Mouse (Mus musculus): Measurements from ENCODE around the gene Hoxd10. TPM values are rescaled to one million over a fixed set of nuclear protein-coding genes. Genes with fewer than 3 reads are reported as not detected.
A peak's percentile ranks its signal among the peaks of the same experiment; 100 is the strongest.

Hoxd10 gene
- polyA plus RNA-seq, 1 experiment from 2014 or later, result 33.5 TPM

GRCm38 (mm10) chr2:74740311-74741091 is 48.8 kb downstream of the Hoxd10 start:
- H3K9me3 ChIP-seq (ENCODE audit: low read length), result no peaks in the 10 kb centered on the region
- H3K36me3 ChIP-seq (ENCODE audit: insufficient read depth, low read length), result no peaks in the 10 kb centered on the region
- WGBS, result 2% methylated on average over 43 of the region's 43 CpGs
- H3K27ac ChIP-seq (ENCODE audit: low read length), result peak overlapping the region; percentile 94
- peaks cover 14% of the 10 kb centered on the region for H3K27me3 ChIP-seq (ENCODE audit: insufficient read depth, low read length)
- peak; percentile 64 for ATAC-seq (ENCODE audit: low FRiP score, low TSS enrichment)
- peak overlapping the region; percentile 44 for H3K4me3 ChIP-seq (ENCODE audit: low read length)
- H3K4me1 ChIP-seq (ENCODE audit: insufficient read depth, low read length), result peaks cover 67% of the 10 kb centered on the region
- peak overlapping the region; percentile 78 for H3K4me2 ChIP-seq (replicated peaks; ENCODE audit: low read depth, low read length)
- peak overlapping the region; percentile 75 for H3K9ac ChIP-seq (replicated peaks; ENCODE audit: low read length)

GRCm38 (mm10) chr2:74741252-74741978 is 49.7 kb downstream of the Hoxd10 start:
- peaks cover 20% of the 10 kb centered on the region for H3K27me3 ChIP-seq (ENCODE audit: insufficient read depth, low read length)
- 50% methylated on average over 2 of the region's 3 CpGs for WGBS
- H3K9ac ChIP-seq (replicated peaks; ENCODE audit: low read length), result no peak overlapping the region
- no peaks in the 10 kb centered on the region for H3K9me3 ChIP-seq (ENCODE audit: low read length)
- H3K4me1 ChIP-seq (ENCODE audit: insufficient read depth, low read length), result peaks cover 67% of the 10 kb centered on the region
- H3K36me3 ChIP-seq (ENCODE audit: insufficient read depth, low read length), result no peaks in the 10 kb centered on the region
- no peak overlapping the region for H3K4me3 ChIP-seq (ENCODE audit: low read length)
- H3K27ac ChIP-seq (ENCODE audit: low read length), result peak overlapping the region; percentile 10
- H3K4me2 ChIP-seq (replicated peaks; ENCODE audit: low read depth, low read length), result no peak overlapping the region
- ATAC-seq (ENCODE audit: low FRiP score, low TSS enrichment), result no peak

- H3K4me1 ChIP-seq (ENCODE audit: insufficient read depth, low read length), result peaks cover 68% of the 10 kb centered on the region
- H3K27me3 ChIP-seq (ENCODE audit: insufficient read depth, low read length), result peaks cover 20% of the 10 kb centered on the region
- peak overlapping the region; percentile 10 for H3K27ac ChIP-seq (ENCODE audit: low read length)
Observed at GRCm38 (mm10) chr2:74741979-74742277, 50.2 kb downstream of the Hoxd10 start.

More at GRCm38 (mm10) chr2:74741979-74742277, 50.2 kb downstream of the Hoxd10 start:
- no peak overlapping the region for H3K4me3 ChIP-seq (ENCODE audit: low read length)
- no peaks in the 10 kb centered on the region for H3K9me3 ChIP-seq (ENCODE audit: low read length)
- no peak overlapping the region for H3K4me2 ChIP-seq (replicated peaks; ENCODE audit: low read depth, low read length)
- ATAC-seq (ENCODE audit: low FRiP score, low TSS enrichment), result no peak
- no peaks in the 10 kb centered on the region for H3K36me3 ChIP-seq (ENCODE audit: insufficient read depth, low read length)
- no peak overlapping the region for H3K9ac ChIP-seq (replicated peaks; ENCODE audit: low read length)

MicroRNAs within 50 kb of the gene (microRNA counts, 519-probe panel; counts per million panel counts)
- 4,746 counts per million, percentile 95 among the panel's probes with 10 or more counts for microRNA mmu-miR-10b

Small RNA genes within 50 kb of the gene (microRNA-seq; reads per million reads assigned to microRNA genes)
- gene Gm44463 (not detected), gene Mir10b (66,701 reads per million, percentile 99 among the genes with 10 or more reads in this experiment)

Other genes with a start within 250 kb of the Hoxd10 start
- 18.1 and 20.7 TPM in 2 replicates for gene Lnpk, start 112.5 kb upstream of the Hoxd10 start, polyA plus RNA-seq (2015; fragmentation: Nextera tagmentation; extraction: Ambion mirVana)
- not detected in 2 replicates for gene Evx2, start 32.4 kb upstream of the Hoxd10 start, polyA plus RNA-seq (2015; fragmentation: Nextera tagmentation; extraction: Ambion mirVana)
- gene Hoxd13, start 23.6 kb upstream of the Hoxd10 start, polyA plus RNA-seq (2015; fragmentation: Nextera tagmentation; extraction: Ambion mirVana), result 0.24 and 0.36 TPM in 2 replicates
- gene Hoxd12, start 16.9 kb upstream of the Hoxd10 start, polyA plus RNA-seq (2015; fragmentation: Nextera tagmentation; extraction: Ambion mirVana), result 4.5 and 4.7 TPM in 2 replicates
- gene Hoxd11, start 12.4 kb upstream of the Hoxd10 start, polyA plus RNA-seq (2015; fragmentation: Nextera tagmentation; extraction: Ambion mirVana), result 13.9 and 17.9 TPM in 2 replicates
- gene Hoxd9, start 5.8 kb downstream of the Hoxd10 start, polyA plus RNA-seq (2015; fragmentation: Nextera tagmentation; extraction: Ambion mirVana), result 38.2 and 38.4 TPM in 2 replicates
- gene Hoxd8, start 12.7 kb downstream of the Hoxd10 start, polyA plus RNA-seq (2015; fragmentation: Nextera tagmentation; extraction: Ambion mirVana), result 41.0 and 45.6 TPM in 2 replicates
- gene Hoxd3, start 20.0 kb downstream of the Hoxd10 start, polyA plus RNA-seq (2015; fragmentation: Nextera tagmentation; extraction: Ambion mirVana), result 14.6 and 15.4 TPM in 2 replicates
- 4.5 and 4.9 TPM in 2 replicates for gene Hoxd4, start 20.0 kb downstream of the Hoxd10 start, polyA plus RNA-seq (2015; fragmentation: Nextera tagmentation; extraction: Ambion mirVana)
- gene Gm28230, start 34.8 kb downstream of the Hoxd10 start, polyA plus RNA-seq (2015; fragmentation: Nextera tagmentation; extraction: Ambion mirVana), result 1.3 and 2.1 TPM in 2 replicates
- 0.99 and 1.00 TPM in 2 replicates for gene Hoxd1, start 71.1 kb downstream of the Hoxd10 start, polyA plus RNA-seq (2015; fragmentation: Nextera tagmentation; extraction: Ambion mirVana)
- 133 and 136 TPM in 2 replicates for gene Mtx2, start 133.9 kb downstream of the Hoxd10 start, polyA plus RNA-seq (2015; fragmentation: Nextera tagmentation; extraction: Ambion mirVana)